Mouse (Mus musculus): Measurements from ENCODE around the gene Cct8l1. TPM values are rescaled to one million over a fixed set of nuclear protein-coding genes. Genes with fewer than 3 reads are reported as not detected.
A peak's percentile ranks its signal among the peaks of the same experiment; 100 is the strongest.

Gene Cct8l1
- total RNA-seq, 2 experiments from 2014 or later: not detected

- intact Hi-C loops (cut with DNase I): loop anchor here (1.0 to 5.0 kb wide), 2 partner anchors 30 to 92 kb away; no protein-coding TSS in a partner anchor
- DNase-seq: no peak
Measured at GRCm38 (mm10) chr5:25528851-25529528, 13.1 kb downstream of the Cct8l1 start.

GRCm38 (mm10) chr5:25529529-25530421, 13.9 kb downstream of the Cct8l1 start:
- intact Hi-C loops (cut with DNase I): loop anchor here (1.0 to 5.0 kb wide), 2 partner anchors 30 to 92 kb away; no protein-coding TSS in a partner anchor
- peak; percentile 100 for DNase-seq

GRCm38 (mm10) chr5:25530629-25531028, 14.8 kb downstream of the Cct8l1 start:
- intact Hi-C loops (cut with DNase I): no loop called here
- no peak for DNase-seq

DNA sequence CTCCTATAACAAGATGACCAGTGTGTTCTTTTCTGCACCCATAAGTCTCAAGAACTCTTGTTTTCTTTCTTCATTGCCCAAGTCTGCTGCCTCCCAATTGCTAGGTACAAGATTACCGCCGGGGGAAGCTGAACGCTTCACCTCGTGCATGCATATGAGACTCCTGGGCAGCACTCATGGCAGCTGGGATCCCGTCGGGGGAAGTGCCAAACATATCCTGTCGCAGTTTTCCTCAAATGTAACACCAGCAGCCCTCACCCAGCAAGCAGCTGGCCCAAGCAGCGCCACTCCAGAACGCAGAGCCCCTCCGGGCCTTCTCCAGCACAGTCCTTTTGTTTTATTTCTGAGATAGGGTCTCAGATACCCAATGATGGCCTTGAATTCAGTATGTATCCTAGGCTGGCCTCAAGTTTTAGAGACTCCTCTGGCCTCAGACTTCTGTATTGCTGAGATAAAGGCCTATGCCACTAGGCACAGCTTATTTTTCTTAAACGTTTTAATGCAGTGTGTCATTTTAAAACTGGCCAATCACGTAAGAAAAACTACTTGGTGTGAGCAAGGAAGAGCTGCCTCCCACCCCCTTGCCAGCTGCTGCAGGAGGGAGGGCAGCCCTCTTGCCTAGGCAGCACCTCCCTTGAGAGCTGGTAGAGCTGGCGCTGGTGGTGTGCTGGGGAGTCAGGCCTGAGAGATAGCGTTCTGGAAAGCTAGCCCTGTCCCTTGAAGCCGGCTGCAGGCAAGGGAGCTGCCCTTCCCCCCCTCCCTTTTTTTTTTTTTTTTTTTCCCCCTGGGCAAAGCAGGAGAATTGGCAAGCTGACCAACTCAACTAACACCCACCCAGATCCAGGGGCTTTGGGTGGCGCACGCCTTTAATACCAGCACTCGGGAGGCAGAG, 16.6 kb downstream of the Cct8l1 start:
- DNase-seq: peak in 1 of 2 experiments; percentile 14
- intact Hi-C loops (cut with DNase I): no loop called here

- DNase-seq: no peak
- intact Hi-C loops (cut with DNase I): no loop called here
Measured at GRCm38 (mm10) chr5:25533298-25533697, 17.4 kb downstream of the Cct8l1 start.

GRCm38 (mm10) chr5:25535566-25535965, 19.7 kb downstream of the Cct8l1 start:
- intact Hi-C loops (cut with DNase I): no loop called here
- no peak for DNase-seq

GRCm38 (mm10) chr5:25536451-25536850, 20.6 kb downstream of the Cct8l1 start:
- intact Hi-C loops (cut with DNase I): no loop called here
- DNase-seq: no peak

GRCm38 (mm10) chr5:25536921-25537409, 21.1 kb downstream of the Cct8l1 start:
- intact Hi-C loops (cut with DNase I): no loop called here
- no peak for DNase-seq

- intact Hi-C loops (cut with DNase I): no loop called here
- DNase-seq: no peak
Measured at GRCm38 (mm10) chr5:25540412-25540811, 24.5 kb downstream of the Cct8l1 start.

DNA sequence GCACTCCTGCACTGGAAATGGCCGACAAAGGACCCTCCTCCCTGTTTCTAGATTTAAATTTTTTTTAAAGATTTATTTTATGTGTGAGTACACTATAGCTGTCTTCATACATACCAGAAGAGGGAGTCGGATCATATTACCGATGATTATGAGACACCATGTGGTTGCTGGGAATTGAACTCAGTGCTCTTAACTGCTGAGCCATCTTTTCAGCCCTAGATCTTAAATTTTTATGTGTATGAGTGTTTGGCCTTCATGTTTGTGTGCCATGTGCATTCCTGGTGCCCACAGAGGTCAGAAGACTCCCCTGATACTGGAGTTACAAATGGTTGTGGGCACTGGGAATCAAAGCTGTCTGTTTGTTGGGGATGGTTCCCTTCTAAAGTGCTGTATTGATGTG, 25.1 kb downstream of the Cct8l1 start:
- intact Hi-C loops (cut with DNase I): no loop called here
- DNase-seq: no peak

DNA sequence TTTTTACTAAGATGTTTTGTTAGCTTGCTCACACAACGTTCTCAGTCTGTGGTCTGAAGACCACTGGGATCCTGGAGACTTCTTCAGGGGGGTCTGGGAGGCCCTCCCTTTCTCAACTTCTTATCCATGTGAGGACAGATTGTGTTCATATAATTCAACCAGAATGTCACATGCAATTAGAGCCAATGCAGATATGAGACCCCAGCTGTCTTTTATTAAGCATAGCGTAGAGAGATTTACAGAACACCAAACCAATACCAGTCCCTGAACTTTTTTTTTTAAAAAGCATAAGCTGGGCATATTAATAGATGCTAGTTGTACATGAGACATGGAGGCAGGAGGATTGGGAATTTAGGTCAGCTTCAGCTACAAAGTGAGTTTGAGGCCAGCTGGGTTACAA, 25.8 kb downstream of the Cct8l1 start:
- no peak for DNase-seq

DNA sequence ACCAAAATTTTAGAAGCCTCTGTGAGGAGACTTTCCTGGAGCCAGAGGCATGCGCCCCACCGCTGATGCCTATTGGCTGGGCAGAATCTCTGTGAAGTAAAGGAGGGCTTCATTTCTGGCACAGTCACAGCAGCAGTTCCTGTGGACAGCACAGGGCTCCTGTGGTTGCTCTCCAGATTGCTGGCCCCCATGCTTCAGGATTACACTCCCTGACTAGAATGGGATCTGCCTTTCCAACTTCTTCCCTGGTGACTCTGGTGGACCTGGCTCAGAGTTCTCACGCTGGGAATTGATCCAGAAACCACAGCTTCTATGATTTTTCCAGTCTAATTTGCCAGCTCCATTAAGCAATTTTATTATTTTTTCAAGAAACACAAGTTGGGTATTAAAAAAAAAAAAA, 28.2 kb downstream of the Cct8l1 start:
- intact Hi-C loops (cut with DNase I): no loop called here
- peak; percentile 64 to 66 for DNase-seq

More for the DNA sequence above, 25.8 kb downstream of the Cct8l1 start:
- intact Hi-C loops (cut with DNase I): no loop called here

DNA sequence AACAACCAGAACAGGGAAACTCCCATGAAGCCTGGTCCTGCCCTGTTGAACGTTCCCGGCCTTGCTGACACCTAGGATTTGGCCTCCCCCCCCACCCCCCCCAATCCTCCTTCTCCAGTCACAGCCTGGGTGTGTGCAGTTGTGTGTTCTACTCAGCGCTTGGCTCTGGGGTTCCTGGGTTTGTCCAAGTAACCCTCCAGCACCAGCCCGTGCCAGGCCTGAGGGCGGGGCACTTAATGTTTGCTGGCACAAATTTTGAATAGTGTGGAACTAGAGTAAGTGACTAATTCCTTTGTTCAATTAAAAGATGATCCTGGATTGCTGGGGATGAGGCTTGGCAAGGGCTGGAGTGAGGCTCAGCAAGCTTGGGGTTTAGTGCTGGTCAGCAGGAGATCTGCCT, 28.7 kb downstream of the Cct8l1 start:
- intact Hi-C loops (cut with DNase I): no loop called here
- DNase-seq: peak; percentile 8 to 22

DNA sequence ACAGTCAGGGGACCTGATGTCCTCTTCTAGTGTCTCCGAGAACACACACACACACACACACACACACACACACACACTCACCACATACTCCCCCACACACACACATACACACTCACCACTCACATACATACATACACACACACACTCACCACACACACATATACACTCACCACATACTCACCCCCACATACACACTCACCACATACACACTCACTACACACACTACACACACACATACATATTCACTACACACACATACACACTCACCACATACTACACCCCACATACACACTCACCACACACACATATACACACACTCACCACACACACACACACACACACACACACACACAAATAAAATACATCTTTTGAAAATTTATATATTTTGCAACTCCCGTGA, 31.0 kb downstream of the Cct8l1 start:
- no peak for DNase-seq
- intact Hi-C loops (cut with DNase I): no loop called here

GRCm38 (mm10) chr5:25550912-25551311, 35.0 kb downstream of the Cct8l1 start:
- intact Hi-C loops (cut with DNase I): no loop called here
- no peak for DNase-seq

- DNase-seq: no peak
- intact Hi-C loops (cut with DNase I): no loop called here
Measured at GRCm38 (mm10) chr5:25554210-25554609, 38.3 kb downstream of the Cct8l1 start.

GRCm38 (mm10) chr5:25554689-25555088, 38.8 kb downstream of the Cct8l1 start:
- intact Hi-C loops (cut with DNase I): no loop called here
- no peak for DNase-seq

DNA sequence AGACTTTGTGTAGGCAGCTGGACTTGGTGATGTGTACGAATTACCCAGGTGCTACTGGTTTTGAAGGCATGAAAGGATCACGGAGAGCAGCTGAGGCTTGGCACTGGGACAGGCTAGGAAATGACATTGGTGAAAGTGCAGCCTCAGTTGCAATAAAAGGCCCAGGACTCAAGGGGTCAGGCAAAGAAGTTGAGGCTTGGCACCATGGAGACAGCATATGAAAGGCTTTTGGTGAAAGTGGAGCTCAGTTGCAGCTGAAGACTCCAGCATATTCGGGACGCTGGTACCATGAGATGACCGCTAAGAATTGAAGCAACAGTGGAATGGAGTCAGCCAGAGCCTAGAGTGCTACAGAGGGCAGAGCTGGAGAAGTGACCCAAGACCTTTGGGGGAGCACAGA, 39.8 kb downstream of the Cct8l1 start:
- no peak for DNase-seq
- intact Hi-C loops (cut with DNase I): no loop called here

DNA sequence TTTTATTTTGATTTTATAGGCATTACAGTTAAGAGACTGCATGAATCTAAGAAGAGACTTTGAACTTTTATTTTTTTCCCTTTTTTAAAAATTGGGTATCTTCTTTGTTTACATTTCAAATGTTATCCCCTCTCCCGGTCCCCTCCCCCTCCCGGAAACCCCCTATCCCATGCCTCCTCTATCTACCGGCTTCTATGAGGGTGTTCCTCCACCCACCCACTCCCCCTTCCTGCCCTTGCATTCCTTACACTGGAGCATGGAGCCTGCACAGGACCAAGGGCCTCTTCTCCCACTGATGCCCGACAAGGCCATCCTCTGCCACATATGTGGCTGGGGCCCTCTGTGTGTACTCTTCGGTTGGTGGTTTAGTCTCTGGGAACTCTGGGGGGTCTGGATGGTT, 40.5 kb downstream of the Cct8l1 start:
- DNase-seq: no peak
- intact Hi-C loops (cut with DNase I): no loop called here

Data from heart, postnatal 10 days (tissue).